8 mouse cellular contexts compared by ENCODE assay signal in the genomic region with DNA sequence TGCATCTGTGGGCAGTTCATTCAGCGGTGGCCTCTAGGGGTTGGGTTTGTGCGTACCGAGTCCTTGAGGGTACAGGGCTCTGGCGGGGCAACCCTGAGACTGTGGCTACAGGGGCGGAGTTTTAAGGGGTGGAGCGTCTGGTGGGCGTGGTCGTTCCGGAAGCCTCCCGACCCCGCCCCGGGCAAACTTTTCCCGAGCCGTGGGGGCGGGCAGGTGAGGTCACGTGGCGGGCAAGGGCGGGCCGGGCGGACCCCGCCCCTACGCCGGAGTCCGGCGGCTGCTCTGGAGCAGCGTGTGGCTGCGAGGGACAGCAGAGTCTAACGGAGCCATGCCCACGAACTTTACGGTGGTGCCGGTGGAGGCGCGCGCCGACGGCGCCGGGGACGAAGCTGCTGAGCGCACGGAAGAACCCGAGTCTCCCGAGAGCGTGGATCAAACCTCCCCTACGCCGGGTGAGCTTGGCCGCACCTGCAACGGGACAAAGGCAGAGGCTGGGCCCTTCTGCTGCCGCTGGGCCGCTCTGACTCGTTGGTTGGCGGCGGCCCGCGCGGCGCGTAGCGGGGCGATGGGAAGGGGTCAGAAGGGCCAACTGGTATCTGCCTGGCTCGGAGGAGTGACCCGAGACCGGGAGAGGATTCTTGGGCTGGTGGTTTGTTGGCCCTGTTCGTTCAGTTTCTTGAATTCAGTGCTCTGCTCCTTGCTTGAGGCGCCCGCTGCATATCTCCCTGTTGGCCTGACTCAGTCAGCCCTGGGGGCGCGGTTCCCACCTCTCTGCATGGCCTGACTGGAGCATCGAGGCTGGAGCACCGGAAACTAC. TPM values are rescaled to one million over a fixed set of nuclear protein-coding genes. Genes with fewer than 3 reads are reported as not detected.
DNase-seq lines count a peak whose midpoint lies in the region; ATAC-seq and TF ChIP-seq lines count a peak whose summit lies in the region.

No protein-coding gene starts in this region.

- DNase-seq in left cerebral cortex, adult 11 months (ENCODE audit: low spot score) = peak; percentile 4
- DNase-seq in left cerebral cortex, adult 8-10 months (ENCODE audit: low spot score in 2 of 2) = no peak
- peak; percentile 92 for DNase-seq in heart, adult 2 months
- DNase-seq in kidney, adult 18-20 months = peak; percentile 98
- peak; percentile 91 for DNase-seq in liver, embryonic 11.5 days (ENCODE audit: low spot score)
- DNase-seq in splenic B cell, adult 2 months (ENCODE audit: low read depth, low spot score) = peak; percentile 90

- H3K27me3 ChIP-seq in embryonic facial prominence, embryonic 12.5 days = no peaks in the 10 kb centered on the region
- no peaks in the 10 kb centered on the region for H3K27me3 ChIP-seq in heart, adult 2 months (ENCODE audit: control insufficient read depth, insufficient read depth, low read length)
- H3K27me3 ChIP-seq in liver, embryonic 11.5 days (replicated peaks; ENCODE audit: control insufficient read depth, insufficient read depth, low read length) = no peaks in the 10 kb centered on the region
- H3K27me3 ChIP-seq in splenic B cell, adult 2 months (ENCODE audit: control insufficient read depth, insufficient read depth, low read length, poor library complexity, severe bottlenecking) = no peaks in the 10 kb centered on the region

- 0 out of 2 replicates have a peak, but pooled peaks cover 6% of the 10 kb centered on the region for H3K36me3 ChIP-seq in embryonic facial prominence, embryonic 12.5 days
- H3K36me3 ChIP-seq in heart, adult 2 months (ENCODE audit: control insufficient read depth, insufficient read depth, low read length) = no peaks in the 10 kb centered on the region; the same call in 1 of the 2 replicates
- no peaks in the 10 kb centered on the region for H3K36me3 ChIP-seq in liver, embryonic 11.5 days (ENCODE audit: control insufficient read depth, insufficient read depth, low read length)
- no peaks in the 10 kb centered on the region for H3K36me3 ChIP-seq in splenic B cell, adult 2 months (ENCODE audit: control insufficient read depth, insufficient read depth, low read length, poor library complexity, severe bottlenecking)

- WGBS in embryonic facial prominence, embryonic 12.5 days = under 1% methylated on average over 70 of the region's 70 CpGs
- WGBS in heart, adult 2 months = under 1% methylated on average over 70 of the region's 70 CpGs
- WGBS in liver, embryonic 11.5 days = under 1% methylated on average over 70 of the region's 70 CpGs

- intact Hi-C loops in heart, adult 2 months (cut with DNase I) = loop anchor here (5.0 kb wide), 1 partner anchor 36 kb away; no protein-coding TSS in a partner anchor

- peak overlapping the region; percentile 76 for H3K4me2 ChIP-seq in embryonic facial prominence, embryonic 12.5 days (replicated peaks)
- peak overlapping the region; percentile 95 for H3K4me2 ChIP-seq in liver, embryonic 11.5 days

- H3K4me3 ChIP-seq in embryonic facial prominence, embryonic 12.5 days = peak overlapping the region; percentile 82
- H3K4me3 ChIP-seq in heart, adult 2 months = peak overlapping the region; percentile 75
- H3K4me3 ChIP-seq in liver, embryonic 11.5 days (ENCODE audit: low read depth, low read length) = peak overlapping the region; percentile 71

- no peaks in the 10 kb centered on the region for H3K9me3 ChIP-seq in embryonic facial prominence, embryonic 12.5 days
- no peaks in the 10 kb centered on the region for H3K9me3 ChIP-seq in liver, embryonic 11.5 days (ENCODE audit: control insufficient read depth, low read length)

- H3K4me1 ChIP-seq in embryonic facial prominence, embryonic 12.5 days = peaks cover 39% of the 10 kb centered on the region
- H3K4me1 ChIP-seq in heart, adult 2 months (ENCODE audit: control insufficient read depth, insufficient read depth, low read length) = peaks cover 21% of the 10 kb centered on the region
- H3K4me1 ChIP-seq in liver, embryonic 11.5 days (replicated peaks; ENCODE audit: control insufficient read depth, insufficient read depth, low read length) = peaks cover 13% of the 10 kb centered on the region; the same call in 1 of the 2 replicates

- peak overlapping the region; percentile 81 for H3K9ac ChIP-seq in embryonic facial prominence, embryonic 12.5 days
- H3K9ac ChIP-seq in heart, adult 2 months (ENCODE audit: low read depth, low read length) = peak overlapping the region; percentile 77
- peak overlapping the region; percentile 74 for H3K9ac ChIP-seq in liver, embryonic 11.5 days (ENCODE audit: low read depth, low read length)

- peaks cover 2% of the 10 kb centered on the region for H3K79me2 ChIP-seq in heart, adult 2 months (replicated peaks; ENCODE audit: control insufficient read depth, insufficient read depth, low read length)

- peak; percentile 38 for TF ChIP-seq CTCF in heart, adult 2 months (IDR thresholded peaks at IDR 0.05)

- peak; percentile 87 for ATAC-seq in embryonic facial prominence, embryonic 12.5 days (ENCODE audit: insufficient number of reproducible peaks, insufficient read depth, low FRiP score, low TSS enrichment)
- ATAC-seq in liver, embryonic 11.5 days (replicated peaks; ENCODE audit: low FRiP score) = peak; percentile 91
- peak; percentile 68 for ATAC-seq in monocyte, adult 5-6 weeks (replicated peaks; ENCODE audit: insufficient number of reproducible peaks, low FRiP score, low TSS enrichment, poor library complexity, severe bottlenecking)

- no peak for TF ChIP-seq EP300 in heart, adult 2 months (IDR thresholded peaks at IDR 0.05; ENCODE audit: insufficient read depth, low read depth, low read length)

- H3K27ac ChIP-seq in embryonic facial prominence, embryonic 12.5 days = peak overlapping the region; percentile 64
- H3K27ac ChIP-seq in heart, adult 2 months = peak overlapping the region; percentile 86
- H3K27ac ChIP-seq in liver, embryonic 11.5 days (ENCODE audit: low read depth, low read length) = peak overlapping the region; percentile 50

- peak; percentile 73 for TF ChIP-seq POLR2A in heart, adult 2 months (IDR thresholded peaks at IDR 0.05; ENCODE audit: insufficient read depth, low read depth, low read length)

RNA-seq across cellular contexts. Expression of a gene that starts 30.8 kb away (rescaled TPM):
- 10 to 100 TPM in 1 of 4 experiments, 1 to 10 TPM in 3; 3.5 to 10.8 (median 5.5) TPM for total RNA-seq in left cerebral cortex, adult 8-10 months (2022)
- 40.1 and 40.6 TPM in 2 replicates for polyA plus RNA-seq in embryonic facial prominence, embryonic 12.5 days (2016; fragmentation: Nextera tagmentation; extraction: Ambion mirVana)
- total RNA-seq in heart, adult 2 months (2021) = 100 to 1,000 TPM; 177 to 190 TPM
- polyA plus RNA-seq in heart, adult 2 months (2012; rRNA removed) = 154 and 215 TPM in 2 replicates
- polyA plus RNA-seq in liver, embryonic 11.5 days (2014; fragmentation: Nextera tagmentation; extraction: Ambion mirVana) = 20.4 and 21.0 TPM in 2 replicates
- total RNA-seq in monocyte, adult 5-6 weeks (2017) = 13.8 to 45.3 TPM (median 22.3 TPM) in 3 replicates

RNA-seq across cellular contexts. Expression of a gene that starts 59.0 kb away (rescaled TPM):
- under 1 TPM in 2 of 4 experiments, not detected in 2; 0.17 to 0.18 TPM for total RNA-seq in left cerebral cortex, adult 8-10 months (2022)
- 0.06 TPM in 1 of 2 replicates, not detected in the other for polyA plus RNA-seq in embryonic facial prominence, embryonic 12.5 days (2016; fragmentation: Nextera tagmentation; extraction: Ambion mirVana)
- not detected for total RNA-seq in heart, adult 2 months (2021)
- polyA plus RNA-seq in heart, adult 2 months (2012; rRNA removed) = 0.08 TPM in 1 of 2 replicates, not detected in the other
- 0.47 and 0.84 TPM in 2 replicates for polyA plus RNA-seq in liver, embryonic 11.5 days (2014; fragmentation: Nextera tagmentation; extraction: Ambion mirVana)
- total RNA-seq in monocyte, adult 5-6 weeks (2017) = 0.19 to 0.21 TPM in 2 of 3 replicates, not detected in the other

Comparison
In these comparisons a context has a peak if more than half of its experiments do, and no peak if none do; other contexts are left out.
1. DNase-seq: peak in left cerebral cortex, adult 11 months (single experiment), heart, adult 2 months (2 of 2), kidney, adult 18-20 months (single experiment), liver, embryonic 11.5 days (single experiment) and splenic B cell, adult 2 months (single experiment); none in left cerebral cortex, adult 8-10 months (0 of 2).
2. Peak in every context shown above with its lines, with median percentiles within 50 percentile points of each other: ATAC-seq, H3K27ac ChIP-seq, H3K4me3 ChIP-seq and H3K9ac ChIP-seq.